Comparison of ENCODE assay signal across 8 mouse cellular contexts in genomic region chrX:17590745-17591144, GRCm38 (mm10). TPM values are rescaled to one million over a fixed set of nuclear protein-coding genes. Genes with fewer than 3 reads are reported as not detected.
DNase-seq lines count a peak whose midpoint lies in the region; ATAC-seq lines count a peak whose summit lies in the region.

No protein-coding gene starts in this region.

- H3K9ac ChIP-seq in midbrain, embryonic 14.5 days (replicated peaks; ENCODE audit: low read length) = no peak overlapping the region
- no peak overlapping the region for H3K9ac ChIP-seq in midbrain, embryonic 11.5 days (ENCODE audit: low read length)
- H3K9ac ChIP-seq in lung, embryonic 16.5 days (ENCODE audit: low read length) = no peak overlapping the region

- no peak overlapping the region for H3K4me3 ChIP-seq in midbrain, embryonic 14.5 days (replicated peaks; ENCODE audit: low read depth, low read length)
- no peak overlapping the region for H3K4me3 ChIP-seq in midbrain, embryonic 11.5 days (ENCODE audit: low read depth, low read length)
- H3K4me3 ChIP-seq in lung, embryonic 16.5 days (ENCODE audit: low read length) = no peak overlapping the region

- no peaks in the 10 kb centered on the region for H3K9me3 ChIP-seq in midbrain, embryonic 14.5 days (ENCODE audit: control insufficient read depth, low read length)
- no peaks in the 10 kb centered on the region for H3K9me3 ChIP-seq in midbrain, embryonic 11.5 days (ENCODE audit: control insufficient read depth, low read length)
- no peaks in the 10 kb centered on the region for H3K9me3 ChIP-seq in lung, embryonic 16.5 days (ENCODE audit: control insufficient read depth, low read length)

- no peak for ATAC-seq in midbrain, embryonic 14.5 days (ENCODE audit: low FRiP score, low TSS enrichment)
- no peak for ATAC-seq in midbrain, embryonic 11.5 days (ENCODE audit: low FRiP score)
- peak; percentile 74 for ATAC-seq in lung, embryonic 16.5 days (ENCODE audit: low read depth)

- no peaks in the 10 kb centered on the region for H3K27me3 ChIP-seq in midbrain, embryonic 14.5 days (ENCODE audit: control insufficient read depth, insufficient read depth, low read length)
- no peaks in the 10 kb centered on the region for H3K27me3 ChIP-seq in midbrain, embryonic 11.5 days (ENCODE audit: control insufficient read depth, insufficient read depth, low read length)
- no peaks in the 10 kb centered on the region for H3K27me3 ChIP-seq in lung, embryonic 16.5 days (ENCODE audit: control insufficient read depth, insufficient read depth, low read depth, low read length)

- H3K27ac ChIP-seq in midbrain, embryonic 14.5 days (replicated peaks; ENCODE audit: low read depth, low read length) = no peak overlapping the region
- H3K27ac ChIP-seq in midbrain, embryonic 11.5 days (ENCODE audit: low read depth, low read length) = no peak overlapping the region
- H3K27ac ChIP-seq in lung, embryonic 16.5 days (ENCODE audit: low read length) = peak overlapping the region; percentile 39; the same call in 1 of the 2 replicates

- H3K4me1 ChIP-seq in midbrain, embryonic 14.5 days (ENCODE audit: control insufficient read depth, insufficient read depth, low read length) = no peaks in the 10 kb centered on the region
- no peaks in the 10 kb centered on the region for H3K4me1 ChIP-seq in midbrain, embryonic 11.5 days (ENCODE audit: control insufficient read depth, insufficient read depth, low read length)
- no peaks in the 10 kb centered on the region for H3K4me1 ChIP-seq in lung, embryonic 16.5 days (replicated peaks; ENCODE audit: control insufficient read depth, insufficient read depth, low read length)

- intact Hi-C loops in heart, postnatal 14 days (cut with DNase I) = no loop called here

- 27% methylated on average over 1 of the region's 1 CpGs for WGBS in midbrain, embryonic 14.5 days
- 58% methylated on average over 1 of the region's 1 CpGs for WGBS in midbrain, embryonic 11.5 days
- 0% methylated on average over 1 of the region's 1 CpGs for WGBS in lung, embryonic 16.5 days

- DNase-seq in midbrain, embryonic 14.5 days = peak; percentile 53
- DNase-seq in midbrain, embryonic 11.5 days (ENCODE audit: low spot score, missing footprints) = no peak
- peak; percentile 27 for DNase-seq in adrenal gland, adult 8-10 months
- peak; percentile 87 for DNase-seq in cerebellum, adult 9-11 months
- peak; percentile 52 to 68 for DNase-seq in heart, postnatal 14 days
- DNase-seq in embryo, embryonic 9.5 days (ENCODE audit: extremely low spot score) = no peak
- DNase-seq in yolk sac, embryonic 10.5 days (ENCODE audit: low spot score) = no peak

- H3K4me2 ChIP-seq in midbrain, embryonic 14.5 days (ENCODE audit: low read length) = no peak overlapping the region
- H3K4me2 ChIP-seq in midbrain, embryonic 11.5 days = no peak overlapping the region
- no peak overlapping the region for H3K4me2 ChIP-seq in lung, embryonic 16.5 days (ENCODE audit: low read depth, low read length)

- no peaks in the 10 kb centered on the region for H3K36me3 ChIP-seq in midbrain, embryonic 14.5 days (ENCODE audit: control insufficient read depth, insufficient read depth, low read length)
- H3K36me3 ChIP-seq in midbrain, embryonic 11.5 days (ENCODE audit: control insufficient read depth, insufficient read depth, low read length) = no peaks in the 10 kb centered on the region
- no peaks in the 10 kb centered on the region for H3K36me3 ChIP-seq in lung, embryonic 16.5 days (ENCODE audit: control insufficient read depth, insufficient read depth, low read length)

RNA-seq across cellular contexts. Expression of gene Fundc1, which starts 18.6 kb away (rescaled TPM):
- polyA plus RNA-seq in midbrain, embryonic 14.5 days (2014; fragmentation: Nextera tagmentation; extraction: Ambion mirVana) = 68.7 and 80.4 TPM in 2 replicates
- polyA plus RNA-seq in midbrain, embryonic 11.5 days (2014; fragmentation: Nextera tagmentation; extraction: Ambion mirVana) = 50.3 and 53.6 TPM in 2 replicates
- 10 to 100 TPM; 52.7 to 78.9 (median 66.9) TPM for total RNA-seq in adrenal gland, adult 8-10 months (2022)
- total RNA-seq in heart, postnatal 14 days (2021) = 10 to 100 TPM; 24.1 to 24.9 TPM
- 70.9 and 74.8 TPM in 2 replicates for polyA plus RNA-seq in lung, embryonic 16.5 days (2015; fragmentation: Nextera tagmentation; extraction: Ambion mirVana)

Comparison
In these comparisons a context has a peak if more than half of its experiments do, and no peak if none do; other contexts are left out.
1. DNase-seq: peak in midbrain, embryonic 14.5 days (single experiment), adrenal gland, adult 8-10 months (single experiment), cerebellum, adult 9-11 months (single experiment) and heart, postnatal 14 days (2 of 2); none in midbrain, embryonic 11.5 days (single experiment), embryo, embryonic 9.5 days (single experiment) and yolk sac, embryonic 10.5 days (single experiment).